Mouse (Mus musculus) forebrain, postnatal 0 days (tissue): ENCODE results near the gene Pdzd2. TPM values are rescaled to one million over a fixed set of nuclear protein-coding genes. Genes with fewer than 3 reads are reported as not detected.
A peak's percentile ranks its signal among the peaks of the same experiment; 100 is the strongest.

Source experiments
- ATAC-seq: fragments of 200-750 bp; cut with Nextera tagmentation; 2 replicates; pipeline ENCODE4 v1.8.0; 2017; ENCODE audit warnings: mild to moderate bottlenecking, moderate library complexity
- DNase-seq: peaks from one replicate; pipeline ENCODE4 v3.0.0-alpha.2; 2015
- H3K27ac ChIP-seq: fragments of 300-500 bp; sonication (generic); 2 replicates; pipeline ENCODE4 v1.5.1; 2014; ENCODE audit warnings: low read depth, mild to moderate bottlenecking, antibody characterized with exemption, low read length, moderate library complexity, mixed read lengths
- H3K27me3 ChIP-seq: fragments of 300-500 bp; sonication (generic); 2 replicates; pipeline ENCODE4 v1.6.1; 2014; ENCODE audit warnings: mild to moderate bottlenecking, low read length, mixed read lengths; ENCODE audit not compliant: insufficient read depth
- H3K36me3 ChIP-seq: fragments of 300-500 bp; sonication (generic); 2 replicates; pipeline ENCODE4 v1.6.1; 2014; ENCODE audit warnings: mild to moderate bottlenecking, moderate library complexity; ENCODE audit not compliant: insufficient read depth
- H3K4me1 ChIP-seq: fragments of 300-500 bp; sonication (generic); 2 replicates; pipeline ENCODE4 v1.6.1; 2014; ENCODE audit warnings: antibody characterized with exemption; ENCODE audit not compliant: insufficient read depth
- H3K4me2 ChIP-seq: fragments of 300-500 bp; sonication (generic); 2 replicates; pipeline ENCODE4 v1.6.1; 2014; ENCODE audit warnings: low read depth, mild to moderate bottlenecking, moderate library complexity
- H3K4me3 ChIP-seq: fragments of 300-500 bp; sonication (generic); 2 replicates; pipeline ENCODE4 v1.5.1; 2014; ENCODE audit warnings: low read depth, low read length, mixed read lengths
- H3K9ac ChIP-seq: fragments of 300-500 bp; sonication (generic); 2 replicates; pipeline ENCODE4 v1.6.1; 2014; ENCODE audit warnings: mild to moderate bottlenecking
- H3K9me3 ChIP-seq: fragments of 300-500 bp; sonication (generic); 2 replicates; pipeline ENCODE4 v1.6.1; 2016; ENCODE audit warnings: low read length
- CTCF ChIP-seq: sonication (generic); IDR thresholded peaks from 2 replicates; pipeline ENCODE4 v1.5.1; 2016; ENCODE audit warnings: antibody characterized with exemption, control low read depth, low read depth
- WGBS: fragments of 180-500 bp; shearing (Covaris S2); extraction: QIAGEN DNeasy Blood & Tissue Kit; methylation state at CpG from one replicate; pipeline ENCODE4 v1.1.7; 2014; 5-methylcytosine and 5-hydroxymethylcytosine counted together
- polyA plus RNA-seq: library from polyadenylated mRNA; unstranded; fragments of >200 nt; fragmentation: Nextera tagmentation; extraction: Ambion mirVana; gene quantifications from 2 replicates; pipeline ENCODE4 v1.2.1, GENCODE M21; 2015
- total RNA-seq: library from RNA; depleted of rRNA; stranded (reverse); fragments of >200 nt; gene quantifications from 2 replicates; pipeline ENCODE4 v1.2.3, GENCODE M21; 2014

Pdzd2 gene
- total and polyA plus RNA-seq, 2 experiments from 2014 or later, result 9.4 to 18.9 TPM

- WGBS, result 57% methylated on average over 13 of the region's 13 CpGs
- H3K4me3 ChIP-seq, result no peak overlapping the region
- H3K9me3 ChIP-seq, result no peaks in the 10 kb centered on the region
- no peak overlapping the region for H3K9ac ChIP-seq
- H3K27ac ChIP-seq, result no peak overlapping the region
- no peak for DNase-seq
- ATAC-seq, result no peak
- no peaks in the 10 kb centered on the region for H3K36me3 ChIP-seq
- no peak overlapping the region for H3K4me2 ChIP-seq
- no peaks in the 10 kb centered on the region for H3K27me3 ChIP-seq
- H3K4me1 ChIP-seq, result peaks cover 9% of the 10 kb centered on the region; the same call in 1 of the 2 replicates
- no peak for TF ChIP-seq CTCF
Measured at GRCm38 (mm10) chr15:12376491-12377069, 363.1 kb downstream of the Pdzd2 start.

DNA sequence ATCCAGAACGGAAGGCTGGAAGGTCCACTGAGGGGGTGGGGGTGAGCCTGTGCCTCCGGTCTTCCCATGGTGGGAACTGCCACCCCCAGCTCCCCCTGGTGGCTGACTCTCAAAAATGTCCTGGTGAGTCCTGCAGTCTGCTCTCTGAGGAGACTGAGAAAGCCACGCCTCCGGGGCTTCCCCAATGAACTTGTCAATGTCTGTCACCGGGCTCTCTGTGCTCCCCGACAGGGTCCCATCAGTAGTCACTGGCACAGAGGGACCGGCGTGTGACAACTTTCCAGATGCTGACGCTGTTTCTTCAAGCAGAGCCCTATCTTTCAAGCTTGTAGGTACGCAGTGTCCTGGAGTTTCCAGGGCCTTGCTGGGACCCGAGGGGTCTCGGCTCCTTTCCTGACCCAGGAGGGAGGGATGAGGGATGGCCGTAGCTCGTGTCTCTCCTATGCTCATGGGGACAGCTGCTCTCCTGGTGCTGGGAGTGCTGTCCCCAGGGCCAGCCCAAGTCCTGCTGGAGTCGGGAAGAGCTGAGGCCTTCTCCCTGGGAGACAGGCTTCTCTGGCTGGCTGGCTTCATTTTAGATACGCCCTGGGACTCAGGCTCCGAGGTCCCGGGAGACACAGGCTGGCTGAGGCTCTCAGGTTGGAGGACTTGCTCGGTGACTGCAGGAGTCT is 363.9 kb downstream of the Pdzd2 start:
- Histone ChIP-seq H3K27me3 (no peaks in the 10 kb centered on the region), H3K36me3 (no peaks in the 10 kb centered on the region), H3K9ac (no peak overlapping the region), H3K4me3 (peak overlapping the region; percentile 11; the same call in 1 of the 2 replicates), H3K27ac (no peak overlapping the region), H3K9me3 (no peaks in the 10 kb centered on the region), H3K4me1 (peaks cover 9% of the 10 kb centered on the region; the same call in 1 of the 2 replicates), H3K4me2 (peak overlapping the region; percentile 37)
- TF ChIP-seq CTCF, result peak; percentile 72
- peak; percentile 78 for DNase-seq
- peak; percentile 80 for ATAC-seq
- 6% methylated on average over 19 of the region's 19 CpGs for WGBS

DNA sequence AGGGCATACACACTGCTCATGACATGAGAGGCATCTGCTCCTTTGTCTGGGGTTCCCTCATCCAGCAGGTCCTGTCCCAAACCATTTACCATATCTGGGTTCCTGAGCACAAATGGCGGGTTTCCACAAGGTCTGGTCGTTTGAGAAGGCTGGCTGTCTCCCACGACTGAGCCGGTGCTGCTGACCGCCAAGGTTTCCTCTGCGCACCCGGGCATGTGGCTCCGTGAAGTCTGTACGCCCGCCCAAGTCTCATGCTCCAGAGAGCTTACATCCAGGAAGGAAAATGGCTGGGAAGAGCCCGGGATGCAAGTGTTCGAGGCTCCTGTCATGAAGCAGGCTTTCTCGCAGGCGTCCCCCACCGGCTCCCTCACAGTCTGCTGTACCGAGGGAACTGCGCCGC is 364.8 kb downstream of the Pdzd2 start:
- WGBS, result 65% methylated on average over 18 of the region's 18 CpGs
- Histone ChIP-seq H3K27me3 (no peaks in the 10 kb centered on the region), H3K4me3 (no peak overlapping the region), H3K9me3 (no peaks in the 10 kb centered on the region), H3K4me1 (peaks cover 9% of the 10 kb centered on the region; the same call in 1 of the 2 replicates), H3K9ac (no peak overlapping the region), H3K36me3 (no peaks in the 10 kb centered on the region), H3K4me2 (no peak overlapping the region), H3K27ac (no peak overlapping the region)
- no peak for TF ChIP-seq CTCF
- ATAC-seq, result no peak
- DNase-seq, result no peak

GRCm38 (mm10) chr15:12373918-12374317 is 365.8 kb downstream of the Pdzd2 start:
- Histone ChIP-seq H3K27ac (no peak overlapping the region), H3K9ac (no peak overlapping the region), H3K9me3 (no peaks in the 10 kb centered on the region), H3K27me3 (no peaks in the 10 kb centered on the region), H3K4me1 (peaks cover 9% of the 10 kb centered on the region; the same call in 1 of the 2 replicates), H3K36me3 (no peaks in the 10 kb centered on the region), H3K4me3 (no peak overlapping the region), H3K4me2 (no peak overlapping the region)
- DNase-seq, result no peak
- 82% methylated on average over 6 of the region's 6 CpGs for WGBS
- no peak for ATAC-seq
- TF ChIP-seq CTCF, result no peak

DNA sequence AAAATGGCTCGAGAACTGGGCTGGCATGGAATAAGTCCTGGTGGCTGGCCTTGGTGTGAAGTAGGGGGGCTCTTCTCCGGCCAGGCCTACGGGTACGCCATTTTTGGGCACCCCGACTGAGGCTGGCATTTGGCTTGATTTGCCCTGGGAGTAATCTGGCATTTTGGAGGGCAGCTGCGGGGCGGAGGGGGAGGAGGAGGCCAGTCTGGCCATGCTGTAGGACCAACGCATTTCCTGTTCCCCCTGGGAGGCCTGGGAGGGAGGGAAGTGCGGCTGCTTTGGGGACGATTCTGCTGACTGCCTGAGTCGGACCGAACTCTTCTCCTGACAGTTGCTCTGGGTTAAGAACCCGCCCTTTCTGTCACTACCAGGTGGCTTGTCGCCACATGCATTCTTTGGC is 366.2 kb downstream of the Pdzd2 start:
- no peak for TF ChIP-seq CTCF
- no peak overlapping the region for H3K9ac ChIP-seq
- no peak overlapping the region for H3K27ac ChIP-seq
- H3K27me3 ChIP-seq, result no peaks in the 10 kb centered on the region
- no peak overlapping the region for H3K4me2 ChIP-seq
- H3K9me3 ChIP-seq, result no peaks in the 10 kb centered on the region
- H3K4me1 ChIP-seq, result peaks cover 9% of the 10 kb centered on the region; the same call in 1 of the 2 replicates
- ATAC-seq (no peak), DNase-seq (no peak)
- 88% methylated on average over 14 of the region's 14 CpGs for WGBS
- H3K36me3 ChIP-seq, result no peaks in the 10 kb centered on the region
- no peak overlapping the region for H3K4me3 ChIP-seq

DNA sequence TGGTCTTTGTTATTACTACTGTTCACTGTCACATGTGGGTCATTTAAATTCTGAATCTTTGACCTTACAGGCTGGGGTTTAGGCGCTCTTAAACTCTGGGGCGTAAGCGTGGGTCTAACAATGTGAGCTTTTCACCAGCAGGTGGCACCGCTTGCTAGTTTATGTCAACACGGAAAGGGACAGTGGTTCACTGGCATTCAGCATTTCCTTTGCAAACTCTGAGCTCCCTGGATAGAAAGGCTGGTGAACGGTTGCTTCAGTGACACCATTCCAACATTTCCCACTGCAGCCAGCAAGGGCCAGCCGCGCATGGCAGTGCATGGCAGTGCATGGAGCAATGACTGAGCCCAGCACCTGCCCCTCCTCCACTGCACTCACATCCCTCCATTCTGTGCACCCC is 368.5 kb downstream of the Pdzd2 start:
- peak; percentile 91 for TF ChIP-seq CTCF
- ATAC-seq, result peak; percentile 67
- Histone ChIP-seq H3K36me3 (no peaks in the 10 kb centered on the region), H3K9ac (no peak overlapping the region), H3K27ac (no peak overlapping the region), H3K4me3 (no peak overlapping the region), H3K4me2 (no peak overlapping the region), H3K27me3 (no peaks in the 10 kb centered on the region), H3K4me1 (peaks cover 13% of the 10 kb centered on the region), H3K9me3 (no peaks in the 10 kb centered on the region)
- WGBS, result 5% methylated on average over 8 of the region's 8 CpGs
- DNase-seq, result peak; percentile 88

DNA sequence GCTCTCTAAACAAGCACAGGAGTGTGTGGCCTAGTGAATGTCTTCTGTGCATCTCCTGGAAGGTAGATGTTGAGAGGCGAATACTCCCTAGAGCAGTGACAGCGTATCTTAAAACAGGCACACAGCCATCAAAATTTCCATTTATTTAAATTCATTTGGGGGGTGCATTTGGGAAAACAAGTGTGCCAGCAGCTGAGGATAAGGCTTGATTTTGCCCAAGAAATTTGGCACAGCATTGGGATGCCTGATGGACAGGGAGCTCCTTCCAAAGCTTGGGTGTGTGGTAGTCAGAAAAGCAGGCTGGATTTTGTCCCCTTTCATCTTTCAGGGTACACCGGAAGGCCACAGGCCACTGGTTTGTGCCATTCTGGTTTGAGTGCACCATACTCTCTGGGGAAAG is 369.6 kb downstream of the Pdzd2 start:
- no peak overlapping the region for H3K4me2 ChIP-seq
- no peak for ATAC-seq
- no peaks in the 10 kb centered on the region for H3K27me3 ChIP-seq
- no peaks in the 10 kb centered on the region for H3K36me3 ChIP-seq
- TF ChIP-seq CTCF, result no peak
- H3K27ac ChIP-seq, result no peak overlapping the region
- H3K9me3 ChIP-seq, result no peaks in the 10 kb centered on the region
- no peak overlapping the region for H3K9ac ChIP-seq
- H3K4me1 ChIP-seq, result peaks cover 15% of the 10 kb centered on the region; the same call in 1 of the 2 replicates
- WGBS, result 61% methylated on average over 3 of the region's 3 CpGs
- DNase-seq, result peak; percentile 59
- no peak overlapping the region for H3K4me3 ChIP-seq
